Mouse (Mus musculus) hindbrain, embryonic 16.5 days (tissue): Measurements from ENCODE around the gene Heg1. TPM values are rescaled to one million over a fixed set of nuclear protein-coding genes. Genes with fewer than 3 reads are reported as not detected.

Source experiments
- ATAC-seq: fragments of 200-750 bp; cut with Nextera tagmentation; 2 replicates; pipeline ENCODE4 v1.8.0; 2017; ENCODE audit warnings: moderate TSS enrichment, moderate library complexity
- H3K27ac ChIP-seq: fragments of 300-500 bp; sonication (generic); 2 replicates; pipeline ENCODE4 v1.5.1; 2014; ENCODE audit warnings: low read depth, mild to moderate bottlenecking, control low read depth, low read length, moderate library complexity
- H3K27me3 ChIP-seq: fragments of 300-500 bp; sonication (generic); replicated peaks from 2 replicates; pipeline ENCODE4 v1.6.1; 2014; ENCODE audit warnings: low read length; ENCODE audit not compliant: control insufficient read depth, insufficient read depth
- H3K36me3 ChIP-seq: fragments of 300-500 bp; sonication (generic); 2 replicates; pipeline ENCODE4 v1.6.1; 2014; ENCODE audit warnings: mild to moderate bottlenecking, low read length, moderate library complexity, mixed read lengths; ENCODE audit not compliant: control insufficient read depth, insufficient read depth
- H3K4me1 ChIP-seq: fragments of 300-500 bp; sonication (generic); 2 replicates; pipeline ENCODE4 v1.6.1; 2014; ENCODE audit warnings: low read depth, low read length; ENCODE audit not compliant: control insufficient read depth, insufficient read depth
- H3K4me2 ChIP-seq: fragments of 300-500 bp; sonication (generic); 2 replicates; pipeline ENCODE4 v1.6.1; 2014; ENCODE audit warnings: mild to moderate bottlenecking, low read length, control low read depth, moderate library complexity
- H3K4me3 ChIP-seq: fragments of 300-500 bp; sonication (generic); 2 replicates; pipeline ENCODE4 v1.5.1; 2014; ENCODE audit warnings: mild to moderate bottlenecking, low read length, control low read depth, moderate library complexity
- H3K9ac ChIP-seq: fragments of 300-500 bp; sonication (generic); 2 replicates; pipeline ENCODE4 v1.6.1; 2014; ENCODE audit warnings: low read depth, mild to moderate bottlenecking, control low read depth, low read length, moderate library complexity
- H3K9me3 ChIP-seq: fragments of 300-500 bp; sonication (generic); 2 replicates; pipeline ENCODE4 v1.6.1; 2014; ENCODE audit warnings: mild to moderate bottlenecking, low read length, moderate library complexity; ENCODE audit not compliant: control insufficient read depth
- WGBS: fragments of 180-500 bp; shearing (Covaris S2); extraction: QIAGEN DNeasy Blood & Tissue Kit; methylation state at CpG from one replicate; pipeline ENCODE4 v1.1.7; 2014; 5-methylcytosine and 5-hydroxymethylcytosine counted together
- polyA plus RNA-seq: library from polyadenylated mRNA; unstranded; fragments of >200 nt; fragmentation: Nextera tagmentation; extraction: Ambion mirVana; gene quantifications from 2 replicates; pipeline ENCODE4 v1.2.1, GENCODE M21; 2015

Heg1 gene
- polyA plus RNA-seq, 1 experiment from 2014 or later = 7.2 TPM

GRCm38 (mm10) chr16:33796756-33797155 lies 112.6 kb downstream of the Heg1 start:
- ATAC-seq = no peak
- Histone ChIP-seq H3K9ac (no peak overlapping the region), H3K4me2 (no peak overlapping the region), H3K4me3 (no peak overlapping the region), H3K9me3 (no peaks in the 10 kb centered on the region), H3K4me1 (no peaks in the 10 kb centered on the region), H3K36me3 (no peaks in the 10 kb centered on the region), H3K27ac (no peak overlapping the region), H3K27me3 (no peaks in the 10 kb centered on the region)
- 83% methylated on average over 3 of the region's 3 CpGs for WGBS

DNA sequence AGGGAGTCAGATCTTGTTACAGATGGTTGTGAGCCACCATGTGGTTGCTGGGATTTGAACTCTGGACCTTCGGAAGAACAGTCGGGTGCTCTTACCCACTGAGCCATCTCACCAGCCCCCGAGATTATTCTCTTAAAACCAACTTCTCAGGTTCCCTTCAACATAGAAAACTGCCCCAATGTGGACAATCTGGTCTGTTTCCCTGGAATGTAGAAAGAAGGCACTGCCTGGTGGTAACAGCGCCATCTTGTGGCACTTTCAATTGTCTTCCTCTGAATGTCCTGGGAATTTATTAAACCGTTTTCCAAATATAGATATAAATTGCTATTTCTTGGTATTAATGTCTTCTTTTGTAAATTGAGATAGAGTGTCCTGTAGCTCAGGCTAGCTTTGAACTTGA lies 113.7 kb downstream of the Heg1 start:
- H3K4me2 ChIP-seq = no peak overlapping the region
- no peak for ATAC-seq
- no peak overlapping the region for H3K4me3 ChIP-seq
- H3K4me1 ChIP-seq = no peaks in the 10 kb centered on the region
- no peaks in the 10 kb centered on the region for H3K27me3 ChIP-seq
- H3K9ac ChIP-seq = no peak overlapping the region
- WGBS = 52% methylated on average over 5 of the region's 5 CpGs
- H3K36me3 ChIP-seq = no peaks in the 10 kb centered on the region
- H3K9me3 ChIP-seq = no peaks in the 10 kb centered on the region
- no peak overlapping the region for H3K27ac ChIP-seq

GRCm38 (mm10) chr16:33810002-33810401 lies 125.8 kb downstream of the Heg1 start:
- Histone ChIP-seq H3K4me1 (no peaks in the 10 kb centered on the region), H3K4me3 (no peak overlapping the region), H3K36me3 (no peaks in the 10 kb centered on the region), H3K4me2 (no peak overlapping the region), H3K27me3 (no peaks in the 10 kb centered on the region; the same call in 1 of the 2 replicates), H3K27ac (no peak overlapping the region), H3K9me3 (no peaks in the 10 kb centered on the region), H3K9ac (no peak overlapping the region)
- WGBS = 77% methylated on average over 3 of the region's 3 CpGs
- ATAC-seq = no peak

DNA sequence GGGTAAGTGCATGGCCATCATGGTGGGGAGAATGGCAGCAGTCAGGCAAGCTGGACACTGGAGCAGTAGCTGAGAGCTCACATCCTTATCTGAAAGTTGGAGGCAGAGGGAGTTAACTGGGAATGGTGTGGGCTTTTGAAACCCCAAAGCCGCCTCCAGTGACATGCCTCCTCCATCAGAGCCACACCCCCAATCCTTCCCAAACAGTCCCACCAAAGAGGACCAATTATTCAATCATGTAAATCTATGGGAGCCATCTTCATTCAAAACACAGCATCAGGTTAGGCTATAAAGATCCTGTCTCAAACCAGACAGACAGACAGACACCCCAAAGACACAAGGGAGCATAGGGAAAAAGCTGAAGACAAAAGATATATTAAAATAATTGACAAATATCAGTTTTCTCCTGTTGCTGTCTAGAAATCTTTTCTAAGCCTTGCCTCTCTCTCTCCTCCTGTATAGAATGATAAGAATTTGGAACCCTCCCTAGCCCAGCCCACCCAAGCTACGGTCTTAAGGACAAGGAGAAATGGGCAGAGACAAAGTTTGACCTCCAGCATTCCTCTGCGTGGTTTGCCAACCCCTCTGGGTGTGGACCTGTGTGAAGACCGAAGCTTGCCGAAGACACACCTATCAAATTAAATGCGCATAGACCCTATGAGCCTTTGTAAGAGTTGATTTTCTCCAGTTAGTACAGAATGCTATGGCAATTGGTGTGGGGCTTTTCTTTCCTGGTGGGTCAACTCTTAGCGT lies 134.4 kb downstream of the Heg1 start:
- no peak overlapping the region for H3K27ac ChIP-seq
- WGBS = 94% methylated on average over 7 of the region's 7 CpGs
- no peak for ATAC-seq

DNA sequence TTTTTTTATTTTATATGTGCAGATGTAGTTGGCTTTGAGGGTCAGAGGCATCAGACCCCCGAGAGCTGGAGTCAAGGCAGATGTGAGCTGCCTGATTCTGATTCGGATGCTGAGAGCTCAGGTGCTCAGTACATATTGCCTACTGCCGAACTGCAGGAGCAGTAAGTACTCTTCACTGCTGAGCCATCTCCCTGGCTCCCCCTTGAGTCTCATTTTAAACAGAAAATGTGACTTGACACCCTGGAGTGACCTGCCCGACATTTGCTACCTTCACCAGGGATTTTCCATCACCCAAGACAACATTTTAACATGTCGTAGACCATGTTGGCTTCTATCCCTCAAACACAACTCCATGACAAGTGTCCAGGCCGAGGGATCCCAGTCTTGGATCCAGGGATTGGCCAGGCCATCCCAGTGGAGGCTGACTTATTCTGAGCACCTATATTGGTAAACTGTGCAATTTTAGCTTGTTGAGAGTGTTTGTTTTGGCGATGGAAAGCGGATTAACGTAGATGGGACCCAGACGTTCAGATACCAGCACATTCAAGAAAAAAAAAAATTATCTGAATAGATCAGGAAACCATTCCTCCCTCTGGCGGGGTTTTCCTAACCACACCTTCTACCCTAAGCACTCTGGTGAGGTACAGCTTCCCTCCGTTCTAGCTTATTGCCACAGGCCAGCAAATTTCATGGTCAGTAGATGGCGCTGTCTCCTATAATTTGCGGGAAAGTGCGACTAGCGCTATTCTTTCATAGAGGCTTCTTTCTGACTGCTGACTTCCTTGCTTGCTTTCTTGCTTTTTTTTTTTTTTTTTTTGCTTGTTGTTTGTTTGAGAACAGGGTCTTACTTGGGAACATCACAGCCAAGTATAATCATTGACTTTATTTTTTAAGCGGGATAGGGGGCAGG lies 136.4 kb downstream of the Heg1 start:
- 19% methylated on average over 17 of the region's 17 CpGs for whole genome bisulfite sequencing
- H3K36me3 ChIP-seq = no peaks in the 10 kb centered on the region
- no peak overlapping the region for H3K4me2 ChIP-seq
- H3K4me3 ChIP-seq = no peak overlapping the region
- H3K27me3 ChIP-seq = peaks cover 9% of the 10 kb centered on the region; the same call in 1 of the 2 replicates
- H3K4me1 ChIP-seq = no peaks in the 10 kb centered on the region
- no peak overlapping the region for H3K9ac ChIP-seq
- H3K27ac ChIP-seq = no peak overlapping the region
- H3K9me3 ChIP-seq = no peaks in the 10 kb centered on the region
- peak; percentile 82 for ATAC-seq

More for the DNA sequence above, 134.4 kb downstream of the Heg1 start:
- no peaks in the 10 kb centered on the region for H3K36me3 ChIP-seq
- no peak overlapping the region for H3K4me2 ChIP-seq
- no peaks in the 10 kb centered on the region for H3K9me3 ChIP-seq
- H3K27me3 ChIP-seq = peaks cover 9% of the 10 kb centered on the region; the same call in 1 of the 2 replicates
- no peaks in the 10 kb centered on the region for H3K4me1 ChIP-seq
- no peak overlapping the region for H3K4me3 ChIP-seq
- no peak overlapping the region for H3K9ac ChIP-seq

Other genes starting within 250 kb of the Heg1 start
- gene Slc12a8, start 167.0 kb upstream of the Heg1 start, polyA plus RNA-seq = 0.94 and 1.5 TPM in 2 replicates
- gene Muc13, start 109.7 kb downstream of the Heg1 start, polyA plus RNA-seq = not detected in 2 replicates
- 4.9 and 7.8 TPM in 2 replicates for gene Itgb5, start 145.3 kb downstream of the Heg1 start, polyA plus RNA-seq